Mouse (Mus musculus): ENCODE measurements at regions not wholly inside any gene's neighbourhood (a gene's known extent, or its start where the extent isn't known, plus 50 kb on each side); places are given as distances from the start of the nearest gene placed in this dataset.

- Histone ChIP-seq H3K27ac (no peak overlapping the region), H3K27me3 (replicated peaks) (no peaks in the 10 kb centered on the region), H3K36me3 (no peaks in the 10 kb centered on the region), H3K9ac (no peak overlapping the region), H3K4me1 (replicated peaks) (no peaks in the 10 kb centered on the region), H3K9me3 (no peaks in the 10 kb centered on the region), H3K4me2 (replicated peaks) (no peak overlapping the region), H3K4me3 (replicated peaks) (no peak overlapping the region)
- 49% methylated on average over 6 of the region's 6 CpGs for WGBS
- no peak for ATAC-seq
Measured at GRCm38 (mm10) chr17:48858891-48859290, 73.3 kb upstream of the Lrfn2 start.

GRCm38 (mm10) chr17:48870443-48870842 is 61.7 kb upstream of the Lrfn2 start:
- no peak for ATAC-seq
- H3K4me2 ChIP-seq (replicated peaks), result no peak overlapping the region
- H3K9ac ChIP-seq, result no peak overlapping the region
- no peaks in the 10 kb centered on the region for H3K4me1 ChIP-seq (replicated peaks)
- WGBS, result 41% methylated on average over 6 of the region's 6 CpGs
- no peak overlapping the region for H3K4me3 ChIP-seq (replicated peaks)
- H3K27me3 ChIP-seq (replicated peaks), result no peaks in the 10 kb centered on the region
- no peak overlapping the region for H3K27ac ChIP-seq
- no peaks in the 10 kb centered on the region for H3K36me3 ChIP-seq
- H3K9me3 ChIP-seq, result no peaks in the 10 kb centered on the region

- no peak overlapping the region for H3K9ac ChIP-seq
- H3K36me3 ChIP-seq, result no peaks in the 10 kb centered on the region
- no peak overlapping the region for H3K4me3 ChIP-seq (replicated peaks)
- no peak for ATAC-seq
- no peaks in the 10 kb centered on the region for H3K9me3 ChIP-seq
- 64% methylated on average over 8 of the region's 8 CpGs for WGBS
- H3K4me2 ChIP-seq (replicated peaks), result no peak overlapping the region
- H3K27ac ChIP-seq, result no peak overlapping the region
- no peaks in the 10 kb centered on the region for H3K27me3 ChIP-seq (replicated peaks)
- no peaks in the 10 kb centered on the region for H3K4me1 ChIP-seq (replicated peaks)
Measured at GRCm38 (mm10) chr17:48877505-48877904, 54.7 kb upstream of the Lrfn2 start.

- no peak for ATAC-seq
- Histone ChIP-seq H3K9me3 (no peaks in the 10 kb centered on the region), H3K4me2 (replicated peaks) (no peak overlapping the region), H3K36me3 (no peaks in the 10 kb centered on the region), H3K9ac (no peak overlapping the region), H3K4me1 (replicated peaks) (no peaks in the 10 kb centered on the region), H3K27ac (no peak overlapping the region), H3K27me3 (replicated peaks) (no peaks in the 10 kb centered on the region), H3K4me3 (replicated peaks) (no peak overlapping the region)
- 91% methylated on average over 3 of the region's 3 CpGs for WGBS
Measured at GRCm38 (mm10) chr17:48880590-48880989, 51.6 kb upstream of the Lrfn2 start.

GRCm38 (mm10) chr17:48881946-48882345 is 50.2 kb upstream of the Lrfn2 start:
- Histone ChIP-seq H3K27me3 (replicated peaks) (no peaks in the 10 kb centered on the region), H3K4me1 (replicated peaks) (no peaks in the 10 kb centered on the region), H3K36me3 (no peaks in the 10 kb centered on the region), H3K9me3 (no peaks in the 10 kb centered on the region), H3K9ac (no peak overlapping the region), H3K4me3 (replicated peaks) (no peak overlapping the region), H3K27ac (no peak overlapping the region), H3K4me2 (replicated peaks) (no peak overlapping the region)
- no peak for ATAC-seq
- 80% methylated on average over 5 of the region's 5 CpGs for WGBS

All from intestine, embryonic 15.5 days (tissue).